Mouse (Mus musculus): ENCODE results near the gene Greb1. TPM values are rescaled to one million over a fixed set of nuclear protein-coding genes. Genes with fewer than 3 reads are reported as not detected.
A peak's percentile ranks its signal among the peaks of the same experiment; 100 is the strongest.

The Greb1 gene
- total and polyA plus RNA-seq, 3 experiments, result not detected

DNA sequence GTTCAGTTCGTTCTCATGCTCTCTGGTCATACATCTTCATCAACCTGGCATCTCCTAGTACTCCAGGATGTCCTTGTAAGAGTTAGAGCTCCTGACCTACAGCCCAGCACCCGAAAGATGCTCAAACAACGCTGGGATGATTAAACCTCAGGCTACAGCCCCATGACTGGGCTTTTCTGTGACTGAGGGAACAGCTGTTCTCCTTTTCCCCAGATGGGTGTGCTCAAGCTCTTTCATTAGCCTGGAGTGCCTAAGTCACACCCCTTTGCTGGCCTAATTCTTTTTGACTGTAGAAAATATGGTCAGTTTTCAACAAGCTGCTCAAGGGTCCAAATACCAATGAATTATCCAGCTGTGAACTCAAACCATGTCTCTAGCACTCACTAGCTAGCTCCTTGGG lies 7.4 kb upstream of the Greb1 start:
- Histone ChIP-seq H3K36me3 (ENCODE audit: control insufficient read depth in 1 of 2, insufficient read depth in 2 of 2, low read length in 2 of 2) (peaks cover 0 to 13% of the 10 kb centered on the region in 2 experiments; a peak in 3 of 4 replicates), H3K9me3 (replicated peaks; ENCODE audit: insufficient read depth, low read length) (no peaks in the 10 kb centered on the region), H3K9ac (ENCODE audit: control insufficient read depth, low read depth, low read length, poor library complexity, severe bottlenecking) (no peak overlapping the region), H3K79me2 (ENCODE audit: control insufficient read depth, insufficient read depth, low read length, poor library complexity) (peaks cover 20% of the 10 kb centered on the region), H3K27me3 (ENCODE audit: control insufficient read depth in 1 of 2, insufficient read depth in 2 of 2, low read length in 2 of 2) (peaks cover 0 to 2% of the 10 kb centered on the region in 2 experiments; a peak in 1 of 4 replicates), H3K4me1 (ENCODE audit: control insufficient read depth in 1 of 2, insufficient read depth in 2 of 2, low read length in 2 of 2) (peaks cover 0 to 4% of the 10 kb centered on the region in 2 experiments; a peak in 2 of 4 replicates), H3K27ac (ENCODE audit: control insufficient read depth, low read depth, low read length) (no peak overlapping the region), H3K4me3 (ENCODE audit: control insufficient read depth in 1 of 2, insufficient read depth in 1 of 2, low read depth in 2 of 2, low read length in 2 of 2) (no peak overlapping the region)
- TF ChIP-seq CHD2 (IDR thresholded peaks at IDR 0.05; ENCODE audit: low read length) (no peak), POLR2AphosphoS5 (IDR thresholded peaks at IDR 0.05; ENCODE audit: borderline replicate concordance, low read depth, low read length) (no peak), ZKSCAN1 (IDR thresholded peaks at IDR 0.05; ENCODE audit: low read depth, low read length) (no peak), MXI1 (IDR thresholded peaks at IDR 0.05; ENCODE audit: low read depth, low read length) (no peak), GABPA (IDR thresholded peaks at IDR 0.05; ENCODE audit: low read depth, low read length) (no peak), SIN3A (IDR thresholded peaks at IDR 0.05; ENCODE audit: low read length) (0 out of 2 replicates have a peak, but pooled peaks have one; percentile 30), E2F4 (IDR thresholded peaks at IDR 0.05; ENCODE audit: borderline replicate concordance, low read depth, low read length) (no peak), CTCF (IDR thresholded peaks at IDR 0.05 in 2 of 3, conservative IDR thresholded peaks at IDR 0.05 in 1 of 3; ENCODE audit: control insufficient read depth in 1 of 3, insufficient read depth in 1 of 3, low read depth in 2 of 3, low read length in 3 of 3, poor library complexity in 1 of 3, severe bottlenecking in 1 of 3) (peak; percentile 48 to 94 (median 55)), SMC3 (IDR thresholded peaks at IDR 0.05; ENCODE audit: low read depth, low read length) (peak; percentile 86), TAL1 (IDR thresholded peaks at IDR 0.05; ENCODE audit: low read length) (no peak), RAD21 (IDR thresholded peaks at IDR 0.05; ENCODE audit: low read depth, low read length) (peak; percentile 96), CHD1 (IDR thresholded peaks at IDR 0.05; ENCODE audit: low read depth, low read length) (no peak), USF2 (IDR thresholded peaks at IDR 0.05; ENCODE audit: borderline replicate concordance in 1 of 2, insufficient read depth in 1 of 2, low read depth in 1 of 2, low read length in 2 of 2) (no peak), ZC3H11A (IDR thresholded peaks at IDR 0.05; ENCODE audit: low read depth, low read length) (peak; percentile 82), ZNF384 (IDR thresholded peaks at IDR 0.05; ENCODE audit: low read depth, low read length) (no peak), POLR2AphosphoS2 (IDR thresholded peaks at IDR 0.05; ENCODE audit: low read length) (no peak)
- peak; percentile 72 for DNase-seq (ENCODE audit: low read depth, low spot score)

DNA sequence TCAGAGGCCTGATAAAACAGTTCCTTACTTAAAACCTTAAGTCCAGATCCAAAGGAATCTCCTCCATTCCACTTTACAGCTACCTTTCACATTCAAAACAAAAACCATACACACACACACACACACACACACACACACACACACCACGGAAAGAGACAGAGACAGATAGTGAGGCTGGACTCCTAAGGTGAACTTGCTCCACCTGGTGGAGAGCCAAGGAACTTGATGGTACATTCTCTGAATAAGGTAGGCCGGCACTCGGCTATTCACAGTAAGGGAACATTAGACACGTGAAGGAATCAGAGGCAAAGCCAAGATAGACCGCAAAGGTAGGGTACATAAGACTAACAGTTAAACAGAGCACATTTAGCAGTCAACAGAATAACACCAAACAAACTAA lies 4.8 kb upstream of the Greb1 start:
- TF ChIP-seq POLR2AphosphoS5 (IDR thresholded peaks at IDR 0.05; ENCODE audit: borderline replicate concordance, low read depth, low read length) (no peak), CTCF (IDR thresholded peaks at IDR 0.05 in 2 of 3, conservative IDR thresholded peaks at IDR 0.05 in 1 of 3; ENCODE audit: control insufficient read depth in 1 of 3, insufficient read depth in 1 of 3, low read depth in 2 of 3, low read length in 3 of 3, poor library complexity in 1 of 3, severe bottlenecking in 1 of 3) (peak; percentile 60 to 78 (median 69)), SMC3 (IDR thresholded peaks at IDR 0.05; ENCODE audit: low read depth, low read length) (peak; percentile 84), ZC3H11A (IDR thresholded peaks at IDR 0.05; ENCODE audit: low read depth, low read length) (0 out of 2 replicates have a peak, but pooled peaks have one; percentile 23), ZKSCAN1 (IDR thresholded peaks at IDR 0.05; ENCODE audit: low read depth, low read length) (no peak), RAD21 (IDR thresholded peaks at IDR 0.05; ENCODE audit: low read depth, low read length) (peak; percentile 51)
- H3K79me2 ChIP-seq (ENCODE audit: control insufficient read depth, insufficient read depth, low read length, poor library complexity), result no peaks in the 10 kb centered on the region
- peak; percentile 83 for DNase-seq (ENCODE audit: low read depth, low spot score)
- H3K9ac ChIP-seq (ENCODE audit: control insufficient read depth, low read depth, low read length, poor library complexity, severe bottlenecking), result no peak overlapping the region
- no peak overlapping the region for H3K27ac ChIP-seq (ENCODE audit: control insufficient read depth, low read depth, low read length)
- H3K27me3 ChIP-seq (ENCODE audit: control insufficient read depth in 1 of 2, insufficient read depth in 2 of 2, low read length in 2 of 2), result peaks cover 0 to 2% of the 10 kb centered on the region in 2 experiments; a peak in 2 of 4 replicates
- H3K4me3 ChIP-seq (ENCODE audit: control insufficient read depth in 1 of 2, insufficient read depth in 1 of 2, low read depth in 2 of 2, low read length in 2 of 2), result no peak overlapping the region
- H3K4me1 ChIP-seq (ENCODE audit: control insufficient read depth in 1 of 2, insufficient read depth in 2 of 2, low read length in 2 of 2), result no peaks in the 10 kb centered on the region
- H3K36me3 ChIP-seq (ENCODE audit: control insufficient read depth in 1 of 2, insufficient read depth in 2 of 2, low read length in 2 of 2), result peaks cover 0 to 1% of the 10 kb centered on the region in 2 experiments; a peak in 1 of 4 replicates
- no peaks in the 10 kb centered on the region for H3K9me3 ChIP-seq (replicated peaks; ENCODE audit: insufficient read depth, low read length)
